Mouse (Mus musculus): ENCODE results near the gene Tmc8. TPM values are rescaled to one million over a fixed set of nuclear protein-coding genes. Genes with fewer than 3 reads are reported as not detected.

Tmc8 gene
- polyA plus RNA-seq, 1 experiment: 1.9 TPM

- no peak for DNase-seq (ENCODE audit: low read depth)
- TF ChIP-seq CTCF (IDR thresholded peaks at IDR 0.05; ENCODE audit: borderline replicate concordance, extremely low read depth, insufficient read depth, insufficient read length): no peak
- TF ChIP-seq POLR2A (IDR thresholded peaks at IDR 0.05; ENCODE audit: borderline replicate concordance, extremely low read depth, insufficient read depth, insufficient read length, poor library complexity, severe bottlenecking): no peak
Measured at GRCm38 (mm10) chr11:117759267-117759666, 22.6 kb upstream of the Tmc8 start.

GRCm38 (mm10) chr11:117760374-117761119 is 21.3 kb upstream of the Tmc8 start:
- no peak for TF ChIP-seq CTCF (IDR thresholded peaks at IDR 0.05; ENCODE audit: borderline replicate concordance, extremely low read depth, insufficient read depth, insufficient read length)
- no peak for DNase-seq (ENCODE audit: low read depth)

GRCm38 (mm10) chr11:117761801-117762200 is 20.1 kb upstream of the Tmc8 start:
- TF ChIP-seq POLR2A (IDR thresholded peaks at IDR 0.05; ENCODE audit: borderline replicate concordance, extremely low read depth, insufficient read depth, insufficient read length, poor library complexity, severe bottlenecking) (no peak), CTCF (IDR thresholded peaks at IDR 0.05; ENCODE audit: borderline replicate concordance, extremely low read depth, insufficient read depth, insufficient read length) (no peak)
- no peak for DNase-seq (ENCODE audit: low read depth)

- TF ChIP-seq CTCF (IDR thresholded peaks at IDR 0.05; ENCODE audit: borderline replicate concordance, extremely low read depth, insufficient read depth, insufficient read length) (no peak), POLR2A (IDR thresholded peaks at IDR 0.05; ENCODE audit: borderline replicate concordance, extremely low read depth, insufficient read depth, insufficient read length, poor library complexity, severe bottlenecking) (no peak)
- no peak for DNase-seq (ENCODE audit: low read depth)
Measured at GRCm38 (mm10) chr11:117762246-117762645, 19.6 kb upstream of the Tmc8 start.

- no peak for TF ChIP-seq CTCF (IDR thresholded peaks at IDR 0.05; ENCODE audit: borderline replicate concordance, extremely low read depth, insufficient read depth, insufficient read length)
- DNase-seq (ENCODE audit: low read depth): no peak
Measured at GRCm38 (mm10) chr11:117764319-117764718, 17.6 kb upstream of the Tmc8 start.

- TF ChIP-seq CTCF (IDR thresholded peaks at IDR 0.05; ENCODE audit: borderline replicate concordance, extremely low read depth, insufficient read depth, insufficient read length) (no peak), POLR2A (IDR thresholded peaks at IDR 0.05; ENCODE audit: borderline replicate concordance, extremely low read depth, insufficient read depth, insufficient read length, poor library complexity, severe bottlenecking) (no peak)
- DNase-seq (ENCODE audit: low read depth): no peak
Measured at GRCm38 (mm10) chr11:117765361-117765760, 16.5 kb upstream of the Tmc8 start.

GRCm38 (mm10) chr11:117766275-117766674 is 15.6 kb upstream of the Tmc8 start:
- TF ChIP-seq CTCF (IDR thresholded peaks at IDR 0.05; ENCODE audit: borderline replicate concordance, extremely low read depth, insufficient read depth, insufficient read length): no peak
- TF ChIP-seq POLR2A (IDR thresholded peaks at IDR 0.05; ENCODE audit: borderline replicate concordance, extremely low read depth, insufficient read depth, insufficient read length, poor library complexity, severe bottlenecking): no peak
- no peak for DNase-seq (ENCODE audit: low read depth)

GRCm38 (mm10) chr11:117768725-117769682 is 12.9 kb upstream of the Tmc8 start:
- peak; percentile 52 for DNase-seq (ENCODE audit: low read depth)

GRCm38 (mm10) chr11:117769683-117770047 is 12.2 kb upstream of the Tmc8 start:
- DNase-seq (ENCODE audit: low read depth): peak; percentile 59
- TF ChIP-seq POLR2A (IDR thresholded peaks at IDR 0.05; ENCODE audit: borderline replicate concordance, extremely low read depth, insufficient read depth, insufficient read length, poor library complexity, severe bottlenecking): no peak
- TF ChIP-seq CTCF (IDR thresholded peaks at IDR 0.05; ENCODE audit: borderline replicate concordance, extremely low read depth, insufficient read depth, insufficient read length): no peak

More at GRCm38 (mm10) chr11:117768725-117769682, 12.9 kb upstream of the Tmc8 start:
- TF ChIP-seq CTCF (IDR thresholded peaks at IDR 0.05; ENCODE audit: borderline replicate concordance, extremely low read depth, insufficient read depth, insufficient read length) (no peak), POLR2A (IDR thresholded peaks at IDR 0.05; ENCODE audit: borderline replicate concordance, extremely low read depth, insufficient read depth, insufficient read length, poor library complexity, severe bottlenecking) (no peak)

- TF ChIP-seq POLR2A (IDR thresholded peaks at IDR 0.05; ENCODE audit: borderline replicate concordance, extremely low read depth, insufficient read depth, insufficient read length, poor library complexity, severe bottlenecking) (no peak), CTCF (IDR thresholded peaks at IDR 0.05; ENCODE audit: borderline replicate concordance, extremely low read depth, insufficient read depth, insufficient read length) (no peak)
- DNase-seq (ENCODE audit: low read depth): no peak
Measured at GRCm38 (mm10) chr11:117770407-117770806, 11.5 kb upstream of the Tmc8 start.

GRCm38 (mm10) chr11:117772352-117772751 is 9.5 kb upstream of the Tmc8 start:
- TF ChIP-seq CTCF (IDR thresholded peaks at IDR 0.05; ENCODE audit: borderline replicate concordance, extremely low read depth, insufficient read depth, insufficient read length): no peak
- no peak for TF ChIP-seq POLR2A (IDR thresholded peaks at IDR 0.05; ENCODE audit: borderline replicate concordance, extremely low read depth, insufficient read depth, insufficient read length, poor library complexity, severe bottlenecking)
- no peak for DNase-seq (ENCODE audit: low read depth)

Measured in brain, embryonic 14.5 days (tissue).